Mouse (Mus musculus): ENCODE measurements around the gene Rnase13. TPM values are rescaled to one million over a fixed set of nuclear protein-coding genes. Genes with fewer than 3 reads are reported as not detected.

The Rnase13 gene
- polyA plus RNA-seq, 1 experiment from 2014 or later, result not detected

- H3K4me1 ChIP-seq (replicated peaks), result no peaks in the 10 kb centered on the region
- H3K9ac ChIP-seq, result no peak overlapping the region
- 60% methylated on average over 9 of the region's 9 CpGs for WGBS (ENCODE audit: insufficient replicate concordance)
- no peak overlapping the region for H3K4me2 ChIP-seq
- H3K36me3 ChIP-seq (replicated peaks), result no peaks in the 10 kb centered on the region
- H3K9me3 ChIP-seq (replicated peaks), result no peaks in the 10 kb centered on the region
- no peak overlapping the region for H3K27ac ChIP-seq (replicated peaks)
- no peak for ATAC-seq (ENCODE audit: insufficient read depth)
- no peaks in the 10 kb centered on the region for H3K27me3 ChIP-seq
- H3K4me3 ChIP-seq (replicated peaks), result no peak overlapping the region
Observed at GRCm38 (mm10) chr14:51871741-51872140, 50.8 kb downstream of the Rnase13 start.

Other genes with a start within 250 kb of the Rnase13 start
- not detected in 2 replicates for gene Gm17079, start 227.3 kb downstream of the Rnase13 start, polyA plus RNA-seq (2015; fragmentation: Nextera tagmentation; extraction: Ambion mirVana)
- gene Gm5800, start 205.6 kb downstream of the Rnase13 start, polyA plus RNA-seq (2015; fragmentation: Nextera tagmentation; extraction: Ambion mirVana), result not detected in 2 replicates
- not detected in 2 replicates for gene Ang4, start 149.2 kb downstream of the Rnase13 start, polyA plus RNA-seq (2015; fragmentation: Nextera tagmentation; extraction: Ambion mirVana)
- gene AY358078, start 122.7 kb downstream of the Rnase13 start, polyA plus RNA-seq (2015; fragmentation: Nextera tagmentation; extraction: Ambion mirVana), result not detected in 2 replicates
- 6.1 and 12.4 TPM in 2 replicates for gene Ear6, start 69.1 kb downstream of the Rnase13 start, polyA plus RNA-seq (2015; fragmentation: Nextera tagmentation; extraction: Ambion mirVana)
- 12.3 and 13.6 TPM in 2 replicates for gene Mettl17, start 37.9 kb downstream of the Rnase13 start, polyA plus RNA-seq (2015; fragmentation: Nextera tagmentation; extraction: Ambion mirVana)
- 0.08 and 0.09 TPM in 2 replicates for gene Slc39a2, start 29.9 kb downstream of the Rnase13 start, polyA plus RNA-seq (2015; fragmentation: Nextera tagmentation; extraction: Ambion mirVana)
- gene Ndrg2, start 8.6 kb downstream of the Rnase13 start, polyA plus RNA-seq (2015; fragmentation: Nextera tagmentation; extraction: Ambion mirVana), result 39.7 and 47.6 TPM in 2 replicates
- gene Tppp2, start 4.3 kb downstream of the Rnase13 start, polyA plus RNA-seq (2015; fragmentation: Nextera tagmentation; extraction: Ambion mirVana), result not detected in 2 replicates
- gene Arhgef40, start 61.9 kb upstream of the Rnase13 start, polyA plus RNA-seq (2015; fragmentation: Nextera tagmentation; extraction: Ambion mirVana), result 14.0 and 16.3 TPM in 2 replicates
- gene Tmem253, start 92.9 kb upstream of the Rnase13 start, polyA plus RNA-seq (2015; fragmentation: Nextera tagmentation; extraction: Ambion mirVana), result 0.14 and 0.23 TPM in 2 replicates
- 9.0 and 10.9 TPM in 2 replicates for gene Zfp219, start 98.0 kb upstream of the Rnase13 start, polyA plus RNA-seq (2015; fragmentation: Nextera tagmentation; extraction: Ambion mirVana)
- gene Olfr221, start 119.7 kb upstream of the Rnase13 start, polyA plus RNA-seq (2015; fragmentation: Nextera tagmentation; extraction: Ambion mirVana), result not detected in 2 replicates
- 215 and 238 TPM in 2 replicates for gene Hnrnpc, start 181.3 kb upstream of the Rnase13 start, polyA plus RNA-seq (2015; fragmentation: Nextera tagmentation; extraction: Ambion mirVana)
- gene Rpgrip1, start 187.9 kb upstream of the Rnase13 start, polyA plus RNA-seq (2015; fragmentation: Nextera tagmentation; extraction: Ambion mirVana), result 37.6 and 39.5 TPM in 2 replicates

Data from liver, embryonic 15.5 days (tissue).